Mouse (Mus musculus): Measurements from ENCODE around the gene Nell1. TPM values are rescaled to one million over a fixed set of nuclear protein-coding genes. Genes with fewer than 3 reads are reported as not detected.

Gene Nell1
- total RNA-seq, 2 experiments from 2014 or later = 0.90 to 0.91 TPM

DNA sequence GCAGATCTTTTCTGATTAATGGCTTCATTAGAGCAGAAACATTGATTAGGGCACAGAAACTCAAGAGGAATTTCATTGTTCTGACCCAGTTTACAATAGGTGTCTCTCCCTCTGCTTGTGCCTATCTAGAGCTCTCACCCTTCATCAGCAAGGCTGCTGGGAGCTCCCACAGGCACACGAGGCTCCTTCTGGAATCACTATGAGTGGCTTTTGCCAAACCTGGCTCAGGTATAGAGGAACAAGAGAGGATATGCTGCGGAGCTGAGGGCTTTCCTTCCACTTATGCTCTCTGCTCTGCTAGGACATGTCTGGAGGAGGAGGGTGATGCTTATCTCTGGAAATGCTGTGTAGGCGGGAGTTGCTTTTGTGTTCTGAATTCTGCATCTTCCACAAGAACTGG, 285.4 kb downstream of the Nell1 start:
- DNase-seq = no peak

DNA sequence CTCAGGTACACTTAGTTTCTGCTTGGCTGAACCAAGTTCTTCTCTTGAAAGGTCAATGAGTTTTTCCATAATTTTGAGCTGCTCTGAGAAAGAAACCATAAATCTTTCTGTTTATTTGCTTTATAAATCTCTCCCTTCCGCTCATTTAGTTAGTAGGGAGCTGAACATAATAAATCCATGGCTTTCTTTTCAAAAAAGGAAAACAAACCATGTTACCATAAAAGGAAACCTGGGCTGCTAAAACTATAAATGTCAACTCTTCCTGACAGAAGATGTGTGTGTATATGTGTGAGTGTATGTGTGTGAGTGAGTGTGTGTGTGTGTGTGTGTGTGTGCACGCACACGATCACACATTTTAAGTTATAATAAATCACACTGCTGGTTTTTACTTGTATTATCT, 320.8 kb downstream of the Nell1 start:
- DNase-seq = no peak

DNA sequence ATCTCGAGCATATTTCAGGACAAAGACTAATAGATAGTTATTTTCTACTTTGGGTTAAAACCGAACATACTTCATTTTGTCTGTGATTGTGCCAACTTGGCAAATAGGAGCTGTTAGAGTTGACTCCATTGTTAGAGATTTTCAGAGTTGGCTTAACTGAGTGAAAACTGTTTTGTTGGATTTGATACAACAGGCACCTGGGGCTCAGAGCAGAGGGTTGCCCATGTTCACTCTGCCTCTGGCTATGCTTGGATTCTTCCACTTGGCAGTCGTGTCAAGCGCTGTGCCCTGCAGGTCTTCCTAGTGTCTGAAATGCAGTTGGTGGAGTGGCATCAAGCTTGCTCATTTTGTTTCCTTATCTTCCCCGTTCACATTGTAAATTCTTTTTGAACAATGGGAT, 363.6 kb downstream of the Nell1 start:
- DNase-seq = no peak

DNA sequence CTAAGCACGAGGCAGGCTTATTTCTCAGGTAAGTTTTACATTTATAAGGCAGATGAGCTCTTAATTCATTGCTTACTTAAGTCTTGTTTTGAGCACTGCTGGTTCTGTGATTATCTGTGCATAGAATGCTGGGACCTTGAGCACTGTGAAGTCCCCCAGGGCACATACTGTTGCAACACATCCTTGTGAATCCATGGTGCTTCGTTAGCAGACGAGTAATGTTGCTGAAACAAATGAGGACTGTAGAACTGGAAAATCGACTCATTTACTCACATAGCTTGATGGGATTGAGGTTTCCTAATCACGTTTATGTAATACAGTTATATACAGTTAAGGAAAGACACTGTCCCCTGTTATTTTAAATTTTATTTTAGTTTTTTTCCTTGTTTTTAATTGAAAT, 364.1 kb downstream of the Nell1 start:
- no peak for DNase-seq

DNA sequence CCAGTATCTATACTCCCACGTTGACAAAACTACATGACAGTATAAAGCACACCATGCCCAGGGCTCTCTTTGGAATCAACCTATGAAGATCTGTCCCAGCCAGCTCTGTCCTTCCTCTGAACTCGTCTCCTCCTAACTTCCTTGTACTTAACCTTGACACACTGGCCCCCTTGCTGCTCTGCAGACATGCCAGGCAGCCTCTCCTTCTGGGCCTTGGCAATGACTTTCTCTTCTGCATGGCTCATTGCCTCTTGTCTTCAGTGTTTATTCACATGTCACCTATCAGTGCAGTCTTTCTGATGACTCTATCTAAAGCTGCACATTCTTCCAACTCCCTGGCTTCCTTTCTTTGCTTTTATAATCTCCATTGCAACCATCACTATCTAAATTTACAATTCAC, 376.9 kb downstream of the Nell1 start:
- no peak for DNase-seq

DNA sequence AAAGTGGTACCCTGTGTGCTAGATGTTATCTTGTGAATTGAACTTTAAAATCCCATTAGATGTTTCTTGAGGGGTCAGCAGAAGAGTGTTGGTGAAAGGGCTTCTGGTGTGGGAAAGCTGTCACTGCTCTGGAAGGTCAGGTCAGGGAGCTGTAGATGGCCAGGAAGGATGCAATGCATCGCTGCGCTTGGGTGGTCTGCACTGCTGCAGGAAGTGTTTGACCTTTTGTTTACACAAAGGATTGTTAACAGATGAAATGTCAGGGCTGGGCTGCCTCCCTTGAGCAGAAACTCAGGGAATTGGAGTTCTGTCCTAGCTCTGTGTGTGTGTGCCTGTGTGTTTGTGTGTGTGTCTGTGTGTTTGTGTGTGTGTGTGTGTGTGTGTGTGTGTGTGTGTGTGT, 382.5 kb downstream of the Nell1 start:
- DNase-seq = no peak

DNA sequence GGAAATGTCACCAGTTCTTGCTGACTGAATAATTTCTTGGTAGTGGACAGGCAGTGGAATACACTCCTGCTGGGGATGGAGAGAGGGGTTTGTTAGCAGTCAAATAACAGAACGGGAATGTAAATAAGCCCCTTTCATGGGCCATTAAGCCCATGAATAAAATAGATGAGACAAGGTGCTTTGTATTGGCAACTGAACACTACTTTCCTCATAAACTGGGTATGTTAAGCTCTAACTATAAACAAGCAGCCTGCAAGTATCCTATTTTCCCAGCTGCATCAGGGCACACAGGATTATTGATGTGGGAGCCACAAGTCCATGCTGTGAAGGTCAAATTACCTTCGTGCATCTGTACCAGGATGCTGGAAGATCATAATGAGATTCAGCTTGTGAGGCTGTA, 387.4 kb downstream of the Nell1 start:
- DNase-seq = no peak

DNA sequence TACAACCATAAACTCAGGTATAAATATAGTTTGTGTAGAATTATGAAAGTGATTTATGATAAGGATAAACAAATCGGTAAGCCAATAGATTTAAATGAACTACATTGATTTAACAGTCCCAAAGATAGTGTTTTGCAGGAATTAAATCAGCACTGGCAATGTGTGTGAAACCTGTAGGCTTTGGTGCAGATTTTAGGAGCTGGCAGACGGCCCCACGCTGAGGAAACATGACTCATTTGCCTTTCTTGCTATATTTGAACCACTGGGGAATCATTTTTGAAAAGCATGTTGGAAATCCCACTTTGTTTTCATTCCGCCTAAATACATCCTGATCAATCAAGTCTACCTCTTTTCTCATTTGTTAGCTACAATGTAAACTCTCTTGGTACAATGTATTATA, 400.2 kb downstream of the Nell1 start:
- DNase-seq = no peak

DNA sequence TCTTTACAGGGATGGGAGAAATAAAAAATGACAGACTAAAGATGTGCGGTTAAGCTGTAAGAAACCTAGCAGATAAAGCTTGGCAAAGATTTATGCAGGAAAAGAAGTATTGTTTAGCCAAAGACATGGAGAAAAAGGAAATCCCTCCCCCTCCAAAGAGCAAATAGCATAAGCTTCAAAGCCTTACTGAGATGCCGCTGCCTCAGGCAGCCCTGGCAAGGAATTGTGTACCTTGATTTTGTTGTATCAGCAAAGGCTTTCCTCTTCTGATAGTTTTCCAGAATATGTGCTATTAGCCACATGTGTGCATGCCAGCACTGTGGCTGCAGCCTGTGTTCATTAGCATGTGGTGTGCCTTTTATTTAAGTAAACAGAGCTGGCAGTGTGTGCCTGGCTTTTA, 435.8 kb downstream of the Nell1 start:
- DNase-seq = no peak

DNA sequence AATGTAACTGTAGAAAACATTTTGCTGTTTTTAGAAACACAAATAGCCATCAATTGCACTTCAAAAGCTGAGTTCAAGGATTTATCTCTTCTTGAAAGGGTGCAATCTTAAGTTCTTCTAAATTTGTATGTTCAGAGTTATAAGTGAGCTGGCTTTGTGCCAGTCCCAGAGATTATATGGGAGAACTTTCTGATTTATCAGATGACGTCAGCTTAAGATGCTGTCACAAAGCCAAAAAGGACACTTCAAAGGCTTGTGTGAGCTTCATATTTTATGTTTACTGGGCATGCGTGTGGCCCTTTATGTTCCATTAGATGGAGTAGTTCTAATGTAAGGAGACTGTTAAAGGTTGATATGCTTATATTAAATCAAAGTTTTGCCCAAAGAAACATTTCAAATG, 445.3 kb downstream of the Nell1 start:
- peak; percentile 4 for DNase-seq

DNA sequence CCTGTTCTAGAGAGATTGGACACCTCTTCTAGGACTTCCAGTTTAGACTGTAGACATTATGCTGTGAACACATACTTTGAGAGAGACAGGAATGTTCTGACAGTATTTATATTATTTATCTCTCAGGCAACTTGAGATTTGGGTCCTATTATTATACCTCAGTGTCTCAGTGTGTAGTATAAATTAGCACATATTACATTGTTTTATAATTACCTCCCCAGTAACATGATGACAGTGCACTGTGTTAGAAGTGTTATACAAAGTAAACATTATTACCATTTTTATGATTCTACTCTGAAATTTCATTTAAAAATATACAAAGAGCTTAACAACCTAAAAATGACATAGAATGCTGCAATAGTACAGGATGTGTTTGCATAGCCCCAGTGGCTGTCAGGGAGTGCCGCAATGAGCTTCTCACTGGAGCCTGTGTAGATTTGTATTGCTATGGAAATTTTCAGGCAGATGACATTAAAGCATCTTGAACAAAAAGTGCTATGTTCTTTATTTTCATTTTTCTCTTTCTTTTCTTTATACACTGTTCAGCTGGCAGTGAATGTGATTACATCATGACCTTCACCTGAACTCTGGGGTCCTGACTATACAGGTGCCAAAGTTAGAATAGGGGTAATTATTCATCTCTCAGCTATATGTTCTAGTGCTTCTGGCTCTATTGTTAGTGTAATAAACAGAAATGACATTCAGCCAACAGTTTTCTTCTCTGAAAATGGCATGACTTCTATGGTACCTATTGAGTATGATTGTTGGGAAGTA, 447.9 kb downstream of the Nell1 start:
- no peak for DNase-seq

DNA sequence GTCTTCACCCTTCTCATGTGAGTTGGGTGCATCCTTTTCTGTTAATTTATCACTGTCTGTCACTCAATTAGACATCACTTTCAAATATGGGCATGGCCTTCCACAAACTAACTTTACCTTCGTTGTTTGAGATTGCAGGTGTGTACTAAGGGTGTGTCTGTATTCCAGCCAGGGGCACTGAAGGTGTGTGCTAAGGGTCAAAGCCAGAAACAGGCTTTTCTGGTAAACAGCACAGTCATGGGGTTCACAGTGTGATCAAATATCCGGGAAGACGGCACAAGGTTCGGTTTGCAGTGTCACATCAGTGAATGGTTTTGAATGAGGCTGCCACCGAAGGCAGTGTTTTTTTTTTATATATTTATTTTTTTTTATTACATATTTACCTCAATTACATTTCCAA, 455.1 kb downstream of the Nell1 start:
- no peak for DNase-seq

DNA sequence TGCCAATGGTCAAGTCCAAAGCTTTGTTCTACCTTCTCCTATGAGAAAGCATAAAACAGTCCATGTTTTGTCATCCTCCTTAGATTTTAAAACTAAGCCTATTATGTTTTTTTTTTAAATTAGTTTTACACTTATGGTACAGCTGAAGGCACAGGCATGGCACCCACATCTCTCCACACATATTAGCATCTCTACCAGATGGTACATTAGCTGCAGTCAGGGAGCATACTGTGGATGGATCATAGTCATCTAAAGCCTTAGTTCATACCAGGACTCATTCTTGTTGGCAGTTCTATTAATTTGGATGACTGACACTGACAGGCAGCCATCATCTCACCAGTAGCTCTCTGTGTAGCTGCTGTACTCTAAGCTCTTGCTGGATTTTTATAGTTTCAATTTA, 466.6 kb downstream of the Nell1 start:
- no peak for DNase-seq

DNA sequence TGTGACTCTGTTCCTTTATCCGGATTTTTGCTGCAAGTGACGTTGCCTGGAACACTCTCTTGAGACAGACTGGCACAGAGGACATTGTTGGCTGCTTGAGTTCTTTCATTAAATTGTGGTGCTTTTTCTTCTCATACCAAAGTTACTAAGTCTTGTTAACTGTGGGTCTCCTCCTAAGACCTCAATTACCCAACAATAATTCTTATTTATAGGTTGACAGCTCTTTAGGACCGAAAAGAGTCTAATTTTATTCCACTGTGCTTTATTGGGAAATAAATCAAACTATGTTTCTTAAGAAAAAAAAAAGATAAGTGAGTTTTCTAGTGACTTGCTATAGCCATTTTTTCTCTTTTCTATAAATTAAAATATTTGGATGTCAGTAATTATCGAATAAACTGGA, 472.7 kb downstream of the Nell1 start:
- DNase-seq = no peak

DNA sequence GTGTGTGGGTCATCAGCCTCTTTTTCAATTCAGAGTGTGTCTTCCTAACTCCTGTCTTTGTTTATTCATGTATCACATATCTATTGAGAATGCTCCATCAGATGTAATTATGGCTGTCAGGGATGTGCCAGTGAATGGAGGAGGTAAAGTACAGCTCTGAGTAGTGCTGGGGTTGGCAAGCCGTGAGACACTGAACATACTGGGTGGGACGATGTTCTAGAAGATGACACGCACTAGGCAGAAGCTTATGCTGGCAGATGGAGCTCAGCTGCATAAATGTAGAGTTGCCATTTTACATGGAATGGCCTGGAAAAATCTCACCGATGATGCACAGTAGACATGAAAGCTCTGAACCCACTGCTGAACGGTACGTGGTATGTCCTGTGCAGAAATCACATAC, 493.1 kb downstream of the Nell1 start:
- DNase-seq = no peak

DNA sequence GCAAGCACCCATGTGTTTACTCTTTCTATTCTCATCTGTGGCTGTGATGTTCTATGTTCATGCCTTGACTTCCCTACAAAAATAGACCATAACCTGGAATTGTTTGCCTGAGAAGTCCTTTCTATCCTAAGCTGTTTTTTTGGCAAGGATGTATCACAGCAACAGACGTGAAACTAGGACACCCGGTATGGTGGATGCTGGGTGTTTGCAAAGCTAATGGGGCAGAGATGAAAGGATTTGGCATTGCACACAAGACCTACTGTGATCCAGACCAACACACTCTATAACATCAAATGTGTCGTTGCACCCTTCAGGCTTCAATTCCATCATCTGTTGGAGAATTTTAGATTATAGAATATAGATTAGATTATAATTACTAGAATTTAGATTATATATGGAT, 495.9 kb downstream of the Nell1 start:
- DNase-seq = no peak

DNA sequence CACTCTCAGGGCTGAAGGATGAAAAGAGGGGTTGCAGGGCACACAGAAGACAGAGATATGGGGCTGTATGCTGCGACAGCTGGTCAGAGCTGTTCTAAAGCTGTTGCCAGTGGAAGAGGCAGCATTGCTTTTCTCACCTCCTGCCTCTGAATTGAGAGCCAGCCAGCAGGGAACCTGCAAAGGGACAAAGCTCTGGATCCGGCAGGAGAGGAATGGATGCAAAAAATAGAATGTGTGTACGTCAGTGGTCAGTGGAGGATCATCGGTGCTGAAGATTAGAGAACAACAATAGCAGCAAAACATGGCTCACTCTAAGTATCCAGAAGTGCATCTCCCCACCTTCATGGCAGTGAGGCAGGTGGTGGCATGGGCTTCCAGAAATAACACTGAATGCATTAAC, 507.3 kb downstream of the Nell1 start:
- no peak for DNase-seq

DNA sequence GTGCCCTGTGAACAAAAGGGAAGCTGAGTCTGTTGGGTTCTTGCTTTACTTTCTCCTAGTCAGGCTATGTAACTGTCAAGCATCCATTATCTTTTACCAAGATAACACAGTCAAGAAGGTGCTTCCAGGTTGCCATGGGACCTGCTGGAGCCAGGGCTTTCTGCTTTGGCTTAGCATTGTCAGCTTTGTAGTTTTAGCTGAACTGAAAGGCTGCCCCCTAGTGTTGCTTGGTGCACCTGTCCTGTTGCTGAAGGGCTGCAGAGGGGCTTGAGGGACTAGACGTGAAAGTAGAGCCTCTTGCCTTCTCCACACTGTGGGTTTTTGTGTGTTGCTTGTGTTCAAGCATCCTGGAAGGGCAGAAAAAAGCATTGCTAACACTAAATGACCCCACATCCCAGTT, 510.6 kb downstream of the Nell1 start:
- DNase-seq = peak; percentile 48

DNA sequence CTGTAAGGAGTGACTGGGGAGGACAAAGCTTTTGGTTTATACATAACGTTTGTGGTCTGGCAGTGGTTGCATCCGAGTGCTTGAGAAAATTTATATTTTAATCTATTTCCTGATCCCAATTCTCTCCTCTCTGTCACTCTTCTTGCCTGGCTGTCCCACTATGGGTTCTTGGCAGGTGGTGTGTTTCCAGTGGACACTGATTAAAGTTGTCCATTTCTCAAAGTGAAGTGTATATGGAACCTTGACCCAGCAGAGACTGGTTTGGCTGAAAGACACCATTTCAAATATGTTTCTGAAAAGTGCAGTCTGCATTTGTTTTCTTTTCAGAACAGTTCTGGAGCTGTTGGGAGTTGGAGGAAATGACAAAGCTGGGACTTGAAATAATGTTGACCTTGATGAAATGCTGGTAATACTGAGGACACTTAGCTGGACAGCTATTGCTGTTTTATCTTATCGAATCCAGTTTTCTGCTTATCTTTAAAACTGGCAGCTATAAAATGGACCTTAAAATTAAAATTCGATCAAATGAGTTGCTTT, 512.3 kb downstream of the Nell1 start:
- DNase-seq = no peak

DNA sequence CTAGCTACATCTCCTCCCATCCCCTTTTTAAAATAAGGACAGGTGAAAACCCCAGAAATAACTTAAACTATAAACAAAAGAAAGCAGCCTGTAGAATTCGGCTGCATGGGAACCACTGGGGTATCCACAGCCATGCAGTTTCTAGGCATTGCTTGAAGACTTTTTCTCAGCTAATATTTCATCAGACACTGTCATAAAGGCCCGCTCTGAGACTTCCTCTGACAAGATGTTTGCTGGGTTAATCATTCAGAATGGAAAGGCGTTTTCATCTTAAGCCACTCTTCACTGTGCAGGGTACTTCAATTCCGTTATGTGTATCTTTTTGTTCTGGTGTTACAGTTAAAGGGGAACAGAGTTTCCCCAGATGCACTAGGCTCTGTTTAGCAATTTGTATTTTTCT, 526.9 kb downstream of the Nell1 start:
- DNase-seq = no peak

DNA sequence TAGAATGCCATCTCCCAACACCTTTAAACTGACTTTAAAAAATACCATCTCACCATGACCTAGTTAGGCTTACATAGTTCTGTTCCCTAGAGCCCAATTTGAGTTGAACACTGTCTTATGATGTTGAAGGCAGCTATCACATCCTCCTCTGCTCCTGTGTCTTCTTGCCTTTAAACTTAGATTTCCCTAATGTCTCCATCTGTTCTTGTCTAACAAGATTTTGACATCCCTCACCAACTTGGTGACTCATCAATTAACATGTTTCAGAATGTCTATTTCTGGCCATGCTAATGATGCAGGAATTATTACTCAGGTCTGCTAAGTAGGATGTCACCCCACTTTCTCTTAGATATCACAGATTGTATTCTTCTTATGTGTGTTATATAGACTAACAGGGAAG, 532.4 kb downstream of the Nell1 start:
- no peak for DNase-seq

DNA sequence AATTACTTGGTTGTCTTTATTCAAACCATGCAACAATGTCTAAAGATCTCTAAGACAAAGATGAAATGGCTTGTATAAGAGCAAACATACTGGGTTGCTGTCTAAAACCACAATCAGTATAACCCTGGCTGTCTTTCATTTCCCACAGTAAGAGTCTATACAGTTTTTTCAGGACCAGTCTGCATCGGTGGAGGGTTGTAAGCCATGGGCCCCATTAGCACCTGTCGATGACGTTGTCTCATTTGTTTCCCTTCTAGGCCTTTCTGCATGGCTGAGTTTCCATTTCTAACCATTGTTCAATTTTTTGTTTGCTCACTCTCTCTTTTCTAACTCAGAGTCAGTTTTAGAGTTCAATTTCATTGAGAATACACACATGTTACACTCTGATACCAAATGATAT, 540.2 kb downstream of the Nell1 start:
- no peak for DNase-seq

DNA sequence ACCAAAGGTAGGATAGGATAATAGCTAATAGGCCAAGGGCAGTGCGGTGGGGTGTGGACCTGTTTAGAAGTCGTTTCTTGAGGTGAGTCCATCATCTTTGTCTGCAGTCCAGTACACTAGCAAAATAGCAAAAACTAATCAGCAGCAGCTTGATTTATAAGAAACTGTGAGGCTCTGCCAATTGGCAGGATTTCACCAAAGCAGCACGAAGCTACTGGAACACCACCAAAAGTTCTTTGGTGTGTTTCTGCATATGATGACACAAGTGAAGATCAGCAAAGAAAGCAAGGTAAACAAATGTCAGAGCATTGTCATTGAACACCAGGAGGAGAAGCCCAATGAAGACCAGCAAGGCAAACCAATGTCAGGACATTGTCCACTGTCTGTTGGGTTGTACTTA, 542.0 kb downstream of the Nell1 start:
- peak; percentile 4 for DNase-seq

DNA sequence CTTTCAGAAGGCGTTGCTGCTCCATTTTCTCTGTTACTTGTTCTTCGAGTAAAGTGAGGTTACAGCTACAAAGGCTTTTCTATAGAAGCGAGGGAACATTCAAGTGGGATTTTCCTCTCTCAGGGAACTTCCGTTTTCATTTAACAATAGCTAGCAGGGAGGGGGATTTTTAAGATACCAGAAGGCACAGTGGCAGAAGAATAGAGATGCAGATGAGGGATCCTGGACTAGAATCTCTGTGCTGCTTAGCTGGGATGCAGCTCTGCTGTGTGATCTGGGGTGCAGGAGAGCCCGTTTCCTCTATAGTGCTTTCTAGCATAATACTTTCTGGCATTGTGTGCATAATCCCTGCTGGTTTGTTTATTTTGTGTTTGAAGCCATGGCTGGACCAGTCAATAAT, 568.7 kb downstream of the Nell1 start:
- no peak for DNase-seq

DNA sequence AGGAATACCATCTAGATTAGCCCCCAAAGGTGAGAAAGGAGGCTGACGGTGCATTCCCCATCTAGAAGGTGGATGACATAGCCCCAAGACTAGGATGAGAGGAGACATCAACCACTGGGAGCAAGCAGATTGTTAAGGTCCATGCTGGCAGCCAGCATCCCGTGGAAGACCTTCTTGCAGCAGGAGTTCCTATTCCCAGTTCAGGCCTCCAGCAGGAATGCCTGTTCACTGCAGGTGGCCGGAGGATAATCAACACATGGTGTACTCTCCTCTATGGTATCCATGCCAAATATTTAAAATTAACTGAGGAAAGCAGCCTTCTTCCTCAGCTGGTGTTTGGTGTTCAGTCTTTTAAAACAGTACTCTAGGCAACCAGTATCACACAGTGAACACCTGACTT, 574.9 kb downstream of the Nell1 start:
- no peak for DNase-seq
